Mouse (Mus musculus) C3H10T1/2 (cell line): ENCODE data around the gene Gm14819. TPM values are rescaled to one million over a fixed set of nuclear protein-coding genes. Genes with fewer than 3 reads are reported as not detected.

Source experiments
- polyA plus RNA-seq, 2 experiments: library from polyadenylated mRNA; unstranded; fragments of >200 nt; fragmentation: generic; extraction: Trizol; gene quantifications; one replicate each; pipeline ENCODE4 v1.2.1; 2012; ENCODE audit warnings: missing spikeins in 2 of 2

Gene Gm14819
- not detected for polyA plus RNA-seq

GRCm38 (mm10) chrX:35403883-35404282 lies at the start of gene Gm14819:
Gm14819 (plus strand) TSS chrX:35404183.

